Mouse (Mus musculus) large intestine, adult 2 months (tissue): ENCODE results near the gene Ago3. TPM values are rescaled to one million over a fixed set of nuclear protein-coding genes. Genes with fewer than 3 reads are reported as not detected.

Experiments used
- DNase-seq: peaks from one replicate; pipeline ENCODE4 v3.0.0-alpha.2; 2012; ENCODE audit warnings: low read depth, low spot score
- WGBS: fragments of 180-500 bp; shearing (Covaris S2); methylation state at CpG from one replicate; pipeline ENCODE4 v1.1.7; 2018; 5-methylcytosine and 5-hydroxymethylcytosine counted together
- polyA plus RNA-seq: library from polyadenylated mRNA; depleted of rRNA; stranded (reverse); fragments of >200 nt; gene quantifications from 2 replicates; pipeline ENCODE4 v1.2.3, GENCODE M21; 2012

Ago3 gene
- polyA plus RNA-seq, 1 experiment, result 4.4 TPM

DNA sequence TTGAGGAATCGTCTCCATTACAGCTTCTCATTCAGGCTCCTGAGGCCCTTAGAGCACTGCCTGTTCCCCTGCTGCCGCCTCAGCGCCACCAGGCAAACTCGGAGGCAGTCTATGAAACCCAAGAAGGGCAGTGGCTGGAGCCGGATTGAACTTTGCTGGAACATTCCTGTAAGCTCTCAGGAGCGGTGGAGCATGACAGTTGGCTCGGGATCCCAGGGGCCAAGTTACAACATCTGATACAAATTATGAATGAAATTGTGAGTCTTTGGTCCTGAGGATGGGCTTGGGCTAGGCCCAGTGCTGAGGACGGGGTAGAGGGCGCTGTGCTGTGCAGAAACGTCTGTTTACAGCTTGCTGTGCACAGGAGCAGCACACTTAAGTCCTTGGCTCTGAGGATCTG is 115.0 kb downstream of the Ago3 start:
- DNase-seq, result no peak
- 70% methylated on average over 10 of the region's 10 CpGs for WGBS

DNA sequence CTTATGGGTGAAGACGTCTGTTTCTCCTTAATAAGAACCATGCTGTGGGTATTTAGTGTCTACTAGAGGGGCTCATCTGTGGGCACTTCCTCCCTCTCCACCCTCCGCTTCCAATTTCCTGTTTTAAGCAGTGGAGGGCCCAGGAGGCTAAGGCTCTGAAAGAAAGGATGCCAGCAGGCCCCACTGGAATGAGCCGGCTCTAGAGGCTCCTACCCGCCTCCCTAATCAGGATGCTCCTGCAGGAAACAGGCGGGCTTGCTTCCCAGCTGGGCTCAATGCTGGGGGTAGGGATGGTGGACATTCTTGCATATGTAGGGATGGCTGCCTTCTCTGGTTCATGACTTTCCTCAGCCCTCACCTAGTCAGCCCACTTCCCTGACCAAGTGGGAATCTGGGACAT is 116.2 kb downstream of the Ago3 start:
- 72% methylated on average over 5 of the region's 5 CpGs for WGBS
- no peak for DNase-seq

GRCm38 (mm10) chr4:126311566-126312200 is 117.7 kb downstream of the Ago3 start:
- 91% methylated on average over 16 of the region's 16 CpGs for WGBS
- DNase-seq, result no peak

- 74% methylated on average over 7 of the region's 7 CpGs for WGBS
- DNase-seq, result no peak
Observed at GRCm38 (mm10) chr4:126310344-126310743, 119.0 kb downstream of the Ago3 start.

- no peak for DNase-seq
Observed at GRCm38 (mm10) chr4:126309922-126310309, 119.4 kb downstream of the Ago3 start.

GRCm38 (mm10) chr4:126309211-126309921 is 120.0 kb downstream of the Ago3 start:
- no peak for DNase-seq
- 16% methylated on average over 20 of the region's 20 CpGs for WGBS

More at GRCm38 (mm10) chr4:126309922-126310309, 119.4 kb downstream of the Ago3 start:
- WGBS, result 1% methylated on average over 7 of the region's 7 CpGs

DNA sequence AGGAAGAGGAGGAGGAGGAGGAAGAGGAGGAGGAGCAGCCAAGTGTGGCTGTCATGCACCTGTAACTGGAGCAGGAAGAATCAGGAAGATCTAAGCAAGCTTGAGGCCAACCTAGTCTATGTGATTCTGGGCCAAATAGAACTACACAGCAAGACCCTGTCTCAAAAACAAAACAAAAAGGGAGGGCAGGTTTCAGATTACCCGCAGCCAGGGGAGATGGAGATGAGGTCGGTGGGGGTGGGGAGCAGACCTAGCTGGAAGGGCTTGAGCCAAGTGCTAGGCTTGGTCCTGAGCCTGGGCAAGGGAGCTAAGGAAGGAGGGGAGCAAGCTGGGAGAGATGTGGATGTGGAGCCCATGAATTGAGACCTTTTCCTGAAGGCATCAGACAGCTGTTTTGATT is 122.5 kb downstream of the Ago3 start:
- WGBS, result 23% methylated on average over 2 of the region's 2 CpGs
- DNase-seq, result no peak

- 88% methylated on average over 6 of the region's 6 CpGs for WGBS
- DNase-seq, result no peak
Observed at GRCm38 (mm10) chr4:126306058-126306457, 123.3 kb downstream of the Ago3 start.

DNA sequence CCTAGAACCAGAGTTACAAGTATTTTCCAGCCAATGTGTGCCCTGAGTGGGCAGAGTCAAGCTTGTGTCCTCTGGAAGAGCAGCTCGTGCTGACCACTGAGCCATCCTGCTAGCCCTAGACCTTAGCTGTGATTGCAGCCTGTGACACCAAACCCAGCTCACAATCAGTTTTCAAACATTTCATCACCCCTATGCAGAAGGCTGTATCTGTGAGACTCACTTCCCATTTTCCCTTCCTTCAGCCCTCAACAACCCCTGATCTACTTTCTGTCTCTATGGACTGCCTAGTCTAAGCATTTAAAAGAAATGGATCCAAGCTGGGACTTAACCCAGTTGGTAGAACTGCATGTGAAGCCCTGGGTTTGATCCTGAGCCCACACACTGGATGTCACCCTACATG is 123.9 kb downstream of the Ago3 start:
- DNase-seq, result no peak
- WGBS, result 91% methylated on average over 1 of the region's 1 CpGs

DNA sequence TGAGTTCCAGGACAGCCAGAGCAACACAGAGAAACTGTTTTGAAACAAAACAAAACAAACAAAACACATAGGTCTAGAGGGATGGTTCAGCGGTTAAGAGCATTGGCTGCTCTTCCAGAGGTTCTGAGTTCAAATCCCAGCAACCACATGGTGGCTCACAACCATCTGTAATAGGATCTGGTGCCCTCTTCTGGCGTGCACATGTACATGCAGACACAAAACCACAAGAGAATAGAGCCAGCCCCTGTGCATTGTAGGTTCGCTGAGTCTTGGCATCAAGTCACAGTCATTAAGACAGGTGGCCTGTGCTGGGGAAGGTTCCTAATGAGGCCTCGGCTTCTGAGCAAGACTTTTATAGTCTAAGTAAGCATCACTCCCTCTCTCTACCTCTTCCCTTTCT is 125.5 kb downstream of the Ago3 start:
- WGBS, result 60% methylated on average over 4 of the region's 4 CpGs
- no peak for DNase-seq

DNA sequence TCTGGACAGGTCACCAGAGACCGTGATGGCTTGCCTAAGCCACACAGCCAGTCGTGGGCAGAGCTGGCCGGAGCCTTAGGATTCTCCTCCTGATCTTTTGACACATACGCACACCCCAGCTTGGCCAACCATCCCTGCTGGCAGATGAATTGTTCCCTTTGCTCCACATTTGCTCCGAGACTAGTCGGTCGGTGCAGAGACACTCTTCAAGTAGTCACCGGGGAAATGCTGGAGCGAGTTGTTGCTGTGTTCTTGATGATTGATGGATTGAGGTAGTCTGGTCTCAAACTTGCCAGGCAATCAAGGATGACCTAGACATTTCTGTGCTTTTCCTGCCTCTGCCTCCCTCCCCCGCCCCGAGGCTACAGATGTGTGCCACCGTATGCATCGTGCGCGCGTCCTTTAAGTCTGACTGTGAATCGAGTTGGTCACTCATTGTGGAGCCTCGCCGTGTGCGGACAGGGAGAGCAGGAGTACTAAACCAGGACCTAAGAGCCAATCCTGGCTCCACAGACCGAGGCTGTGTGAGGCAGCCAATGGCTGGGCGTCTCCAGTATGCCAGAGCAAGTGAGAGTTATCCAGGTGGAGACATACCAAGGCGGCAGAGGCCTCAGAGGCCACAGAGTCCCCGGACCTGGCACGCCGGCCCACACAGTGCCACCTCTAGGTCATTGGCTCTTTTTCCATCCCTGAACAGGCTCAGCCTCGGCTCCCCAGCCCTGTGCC is 127.6 kb downstream of the Ago3 start:
- DNase-seq, result no peak
- 28% methylated on average over 27 of the region's 27 CpGs for WGBS

DNA sequence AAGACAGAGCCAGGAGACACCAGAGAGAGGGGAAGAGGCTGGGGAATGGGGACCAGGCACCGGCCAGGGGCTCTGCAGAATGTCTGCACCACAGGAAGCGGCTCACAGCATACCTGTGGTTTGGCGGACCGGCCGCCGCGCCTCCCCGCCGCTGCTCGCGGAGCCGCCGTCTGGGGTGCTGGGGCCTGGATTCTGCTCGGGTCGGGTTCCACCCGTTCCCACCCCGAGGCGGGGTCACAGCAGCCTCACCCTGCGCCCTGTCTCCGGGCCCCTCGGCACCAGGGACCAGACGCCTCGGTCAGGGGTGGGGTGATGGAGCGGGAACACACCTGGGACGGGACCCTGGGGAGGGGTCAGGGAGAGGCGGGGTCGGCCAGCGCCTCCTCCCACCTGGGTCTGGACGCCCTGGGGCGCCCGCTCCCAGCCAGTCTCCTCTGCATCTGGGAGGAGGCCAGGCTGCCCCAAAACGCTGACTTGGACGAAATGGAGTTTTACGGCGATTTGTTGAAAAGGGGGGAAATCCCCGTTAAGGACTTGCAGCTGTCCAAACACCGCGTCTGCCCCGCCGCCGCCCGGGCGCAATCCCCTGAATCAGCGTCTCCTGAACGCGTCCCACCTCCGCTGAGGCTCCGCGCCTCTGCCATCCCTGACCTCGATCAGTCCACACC is 128.3 kb downstream of the Ago3 start:
- DNase-seq, result no peak
- 2% methylated on average over 50 of the region's 50 CpGs for WGBS

GRCm38 (mm10) chr4:126296617-126297101 is 132.7 kb downstream of the Ago3 start:
- WGBS, result 3% methylated on average over 34 of the region's 34 CpGs
- no peak for DNase-seq

DNA sequence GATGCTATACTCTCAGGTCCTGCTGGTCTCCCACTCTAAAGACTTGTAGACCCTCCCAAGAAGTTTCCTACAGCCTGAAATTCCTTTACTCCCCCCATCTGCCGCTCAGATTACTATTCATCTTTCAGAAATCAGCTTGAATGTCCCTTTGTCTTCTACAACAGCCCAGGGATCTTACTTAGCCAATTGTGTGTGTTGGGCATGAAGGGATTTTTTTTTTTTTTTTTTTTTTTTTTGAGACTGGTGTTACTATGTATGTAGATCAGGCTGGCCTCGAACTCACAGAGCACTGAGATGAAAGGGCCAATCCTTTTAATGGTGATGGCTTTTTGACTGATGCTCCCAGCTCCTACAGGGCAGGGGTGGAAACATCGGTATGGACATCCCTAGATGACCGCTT is 133.4 kb downstream of the Ago3 start:
- no peak for DNase-seq
- WGBS, result 63% methylated on average over 4 of the region's 4 CpGs

DNA sequence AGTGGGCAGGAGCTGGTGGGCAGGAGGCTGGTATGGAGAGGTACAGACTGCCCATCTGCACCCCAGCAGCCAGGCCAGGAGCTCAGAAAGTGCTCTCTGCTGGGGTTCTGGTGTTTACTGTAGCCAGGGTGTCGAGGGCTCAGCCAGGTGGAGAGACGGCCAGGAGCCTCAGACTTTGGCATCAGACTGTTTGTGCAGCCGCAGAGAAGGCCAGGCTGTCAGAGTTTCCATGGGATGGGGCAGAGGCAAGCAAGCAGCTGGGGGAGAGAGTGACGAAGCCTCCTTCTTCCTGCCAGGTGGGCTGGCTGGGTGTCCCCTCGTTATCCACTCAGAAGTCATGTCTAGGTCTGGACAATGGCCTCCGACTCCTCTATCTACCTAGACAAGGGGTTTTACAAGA is 134.2 kb downstream of the Ago3 start:
- 70% methylated on average over 6 of the region's 6 CpGs for WGBS
- no peak for DNase-seq

- DNase-seq, result no peak
Observed at GRCm38 (mm10) chr4:126291196-126291595, 138.2 kb downstream of the Ago3 start.

GRCm38 (mm10) chr4:126290314-126290713 is 139.0 kb downstream of the Ago3 start:
- DNase-seq, result no peak
- WGBS, result 83% methylated on average over 8 of the region's 8 CpGs

More at GRCm38 (mm10) chr4:126291196-126291595, 138.2 kb downstream of the Ago3 start:
- WGBS, result 19% methylated on average over 13 of the region's 13 CpGs

GRCm38 (mm10) chr4:126288085-126288666 is 141.2 kb downstream of the Ago3 start:
- 41% methylated on average over 17 of the region's 17 CpGs for WGBS
- DNase-seq, result no peak

DNA sequence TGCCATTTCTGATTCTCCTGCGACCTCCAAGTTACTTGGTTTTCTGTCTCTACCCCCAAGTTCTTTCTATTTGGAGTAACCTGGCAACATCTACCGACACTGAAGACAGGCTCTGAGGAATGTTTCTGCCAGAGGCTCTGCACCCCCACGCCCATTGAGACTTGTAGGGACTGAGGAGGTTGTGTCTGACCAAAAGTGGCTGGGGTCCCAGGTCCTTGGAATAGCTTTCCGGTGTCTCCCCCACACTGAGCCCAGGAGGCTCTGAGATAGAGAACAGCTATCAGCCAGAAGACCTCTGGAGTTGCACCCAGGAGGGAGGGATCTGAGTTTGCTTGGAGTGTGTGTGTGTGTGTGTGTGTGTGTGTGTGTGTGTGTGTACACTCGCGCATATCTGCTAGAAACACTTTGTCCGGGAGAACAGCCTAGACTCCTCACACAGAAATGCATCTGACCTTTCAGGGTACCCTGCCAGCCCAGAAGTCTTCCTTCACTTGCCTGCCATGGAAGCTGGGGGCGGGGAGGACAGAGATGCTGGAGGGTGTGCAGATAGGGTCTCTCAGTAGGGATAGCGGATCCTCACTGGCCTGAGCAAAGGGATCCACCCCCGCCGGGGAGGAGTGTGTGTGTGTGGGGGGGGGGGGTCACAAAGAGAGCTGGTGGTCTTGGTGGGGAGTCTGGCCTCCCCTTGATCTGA is 141.9 kb downstream of the Ago3 start:
- DNase-seq, result no peak
- 30% methylated on average over 11 of the region's 11 CpGs for WGBS
